Comparison of ENCODE assay signal across 9 mouse cellular contexts in the genomic region with DNA sequence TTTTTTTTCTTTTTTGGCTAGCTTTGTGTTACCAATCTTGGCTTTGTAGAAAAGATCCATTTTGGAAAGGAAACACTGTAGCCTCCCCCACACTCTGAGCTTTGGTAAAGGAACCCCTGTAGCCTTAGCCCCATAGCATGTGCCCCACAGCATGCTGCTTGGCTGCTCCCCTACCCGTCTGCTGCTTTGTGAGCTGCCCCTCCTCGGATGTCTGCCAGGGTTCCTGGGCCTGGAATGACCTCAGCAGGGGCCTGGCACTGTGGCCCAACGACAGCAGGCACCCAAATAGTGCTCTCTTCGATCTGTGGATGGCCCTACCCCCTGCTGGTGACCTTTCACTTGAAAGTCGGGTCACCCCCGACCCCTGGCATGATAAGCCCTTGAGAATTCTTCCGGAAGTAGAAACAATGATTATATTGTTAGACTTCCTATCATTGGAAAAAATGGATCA.
DNase-seq lines count a peak whose midpoint lies in the region; ATAC-seq and TF ChIP-seq lines count a peak whose summit lies in the region.
"Had no signal": no experiment of that assay in that cellular context is flagged by ENCODE, and none has a peak within 500 bp of the region (broad histone marks: within the 10 kb centered on the region; RNA-seq: fewer than 3 reads in every experiment).

No protein-coding gene starts in this region.

- intact Hi-C loops in left cerebral cortex, postnatal 4 days (cut with DNase I): no loop called here

- 0 out of 2 replicates have a peak overlapping the region, but pooled peaks have one; percentile 43 for H3K27ac ChIP-seq in liver, adult 2 months (replicated peaks; ENCODE audit: insufficient read depth, low read depth, low read length)
- H3K27ac ChIP-seq in liver, embryonic 11.5 days (ENCODE audit: low read depth, low read length): no peak overlapping the region; the same call in 1 of the 2 replicates
- H3K27ac ChIP-seq in kidney, embryonic 14.5 days (ENCODE audit: low read depth, low read length): no peak overlapping the region

- no peak for TF ChIP-seq POLR2A in liver, adult 2 months (IDR thresholded peaks at IDR 0.05; ENCODE audit: extremely low read depth, insufficient read depth, low read length)

- 6% methylated on average over 7 of the region's 7 CpGs for WGBS in liver, adult 2 months
- WGBS in liver, embryonic 11.5 days: 39% methylated on average over 7 of the region's 7 CpGs
- WGBS in kidney, embryonic 14.5 days: 58% methylated on average over 7 of the region's 7 CpGs

- no peak for ATAC-seq in liver, embryonic 11.5 days (replicated peaks; ENCODE audit: low FRiP score)
- no peak for ATAC-seq in kidney, embryonic 14.5 days (ENCODE audit: low FRiP score, low TSS enrichment)

- H3K36me3 ChIP-seq in liver, adult 2 months (ENCODE audit: control insufficient read depth, insufficient read depth, low read length): no peaks in the 10 kb centered on the region
- peaks cover 2% of the 10 kb centered on the region; the same call in 1 of the 2 replicates for H3K36me3 ChIP-seq in liver, embryonic 11.5 days (ENCODE audit: control insufficient read depth, insufficient read depth, low read length)
- H3K36me3 ChIP-seq in kidney, embryonic 14.5 days (ENCODE audit: control insufficient read depth, insufficient read depth, low read length): peaks cover 5% of the 10 kb centered on the region

- no peaks in the 10 kb centered on the region for H3K79me2 ChIP-seq in liver, adult 2 months (ENCODE audit: control insufficient read depth, insufficient read depth, low read length)

- peaks cover 11% of the 10 kb centered on the region for H3K4me1 ChIP-seq in liver, adult 2 months (ENCODE audit: control insufficient read depth, insufficient read depth, low read length)
- H3K4me1 ChIP-seq in liver, embryonic 11.5 days (replicated peaks; ENCODE audit: control insufficient read depth, insufficient read depth, low read length): peaks cover 13% of the 10 kb centered on the region
- H3K4me1 ChIP-seq in kidney, embryonic 14.5 days (ENCODE audit: control insufficient read depth, insufficient read depth, low read length): peaks cover 41% of the 10 kb centered on the region

- TF ChIP-seq CTCF in liver, adult 2 months (IDR thresholded peaks at IDR 0.05; ENCODE audit: low read depth, low read length): peak; percentile 44

- no peaks in the 10 kb centered on the region for H3K9me3 ChIP-seq in liver, embryonic 11.5 days (ENCODE audit: control insufficient read depth, low read length)
- no peaks in the 10 kb centered on the region for H3K9me3 ChIP-seq in kidney, embryonic 14.5 days (ENCODE audit: control insufficient read depth, low read length)

- peak; percentile 74 for DNase-seq in liver, adult 2 months (ENCODE audit: extremely low read depth, low read depth, low spot score)
- no peak for DNase-seq in liver, embryonic 11.5 days (ENCODE audit: low spot score)
- peak; percentile 93 for DNase-seq in cerebellum, adult 8-10 months
- DNase-seq in gastrocnemius, postnatal 10 days: peak; percentile 47
- peak; percentile 95 for DNase-seq in left cerebral cortex, postnatal 4 days
- DNase-seq in testis, postnatal 10 days (ENCODE audit: low spot score): no peak
- DNase-seq in urinary bladder, adult 18-20 months (ENCODE audit: low spot score in 2 of 2): no peak

- H3K9ac ChIP-seq in liver, adult 2 months (ENCODE audit: low read depth, low read length): no peak overlapping the region
- no peak overlapping the region for H3K9ac ChIP-seq in liver, embryonic 11.5 days (ENCODE audit: low read depth, low read length)
- H3K9ac ChIP-seq in kidney, embryonic 14.5 days (ENCODE audit: low read depth, low read length): no peak overlapping the region

- H3K4me2 ChIP-seq in liver, embryonic 11.5 days: no peak overlapping the region
- H3K4me2 ChIP-seq in kidney, embryonic 14.5 days (replicated peaks; ENCODE audit: low read depth, low read length): no peak overlapping the region

- H3K27me3 ChIP-seq in liver, adult 2 months (ENCODE audit: control insufficient read depth, insufficient read depth, low read length): no peaks in the 10 kb centered on the region
- peaks cover 6% of the 10 kb centered on the region; the same call in 1 of the 2 replicates for H3K27me3 ChIP-seq in liver, embryonic 11.5 days (replicated peaks; ENCODE audit: control insufficient read depth, insufficient read depth, low read length)
- H3K27me3 ChIP-seq in kidney, embryonic 14.5 days (ENCODE audit: control insufficient read depth, insufficient read depth, low read length): no peaks in the 10 kb centered on the region

- H3K4me3 ChIP-seq in liver, adult 2 months (ENCODE audit: insufficient read depth, low read depth, low read length): no peak overlapping the region
- H3K4me3 ChIP-seq in liver, embryonic 11.5 days (ENCODE audit: low read depth, low read length): no peak overlapping the region
- H3K4me3 ChIP-seq in kidney, embryonic 14.5 days (ENCODE audit: low read length): no peak overlapping the region
- H3K4me3 ChIP-seq: erythroblast, embryonic 14.5 days had no signal

Comparison
In these comparisons a context has a peak if more than half of its experiments do, and no peak if none do; other contexts are left out.
1. DNase-seq: peak in liver, adult 2 months (single experiment), cerebellum, adult 8-10 months (single experiment), gastrocnemius, postnatal 10 days (single experiment) and left cerebral cortex, postnatal 4 days (single experiment); none in liver, embryonic 11.5 days (single experiment), testis, postnatal 10 days (single experiment) and urinary bladder, adult 18-20 months (0 of 2).